Mouse (Mus musculus) thymus, postnatal 0 days (tissue): ENCODE data around the gene Fam13a. TPM values are rescaled to one million over a fixed set of nuclear protein-coding genes. Genes with fewer than 3 reads are reported as not detected.

ENCODE experiments used
- DNase-seq: peaks from one replicate; pipeline ENCODE4 v3.0.0-alpha.2; 2015; ENCODE audit warnings: low spot score
- polyA plus RNA-seq: library from polyadenylated mRNA; unstranded; fragments of >200 nt; fragmentation: Nextera tagmentation; extraction: Ambion mirVana; gene quantifications from 2 replicates; pipeline ENCODE4 v1.2.1, GENCODE M21; 2015

Fam13a gene
- 3.9 and 4.7 TPM in 2 replicates for polyA plus RNA-seq

GRCm38 (mm10) chr6:59024164-59024724 lies at the start of gene Fam13a:
Fam13a (minus strand) TSS chr6:59024549.
- peak; percentile 39 for DNase-seq

GRCm38 (mm10) chr6:59072096-59073060 lies 48.0 kb upstream of the Fam13a start:
- no peak for DNase-seq

GRCm38 (mm10) chr6:59071691-59072090 lies 47.3 kb upstream of the Fam13a start:
- DNase-seq, result no peak

GRCm38 (mm10) chr6:59068187-59068586 lies 43.8 kb upstream of the Fam13a start:
- no peak for DNase-seq

GRCm38 (mm10) chr6:59064440-59064839 lies 40.1 kb upstream of the Fam13a start:
- DNase-seq, result no peak

- DNase-seq, result no peak
Observed at GRCm38 (mm10) chr6:59053232-59053631, 28.9 kb upstream of the Fam13a start.

GRCm38 (mm10) chr6:59039719-59040118 lies 15.4 kb upstream of the Fam13a start:
- DNase-seq, result no peak

GRCm38 (mm10) chr6:59032748-59033147 lies 8.4 kb upstream of the Fam13a start:
- DNase-seq, result no peak

GRCm38 (mm10) chr6:59031539-59031938 lies 7.2 kb upstream of the Fam13a start:
- no peak for DNase-seq

GRCm38 (mm10) chr6:59030667-59031066 lies 6.3 kb upstream of the Fam13a start:
- no peak for DNase-seq

GRCm38 (mm10) chr6:59030037-59030436 lies 5.7 kb upstream of the Fam13a start:
- no peak for DNase-seq

GRCm38 (mm10) chr6:59028871-59029270 lies 4.5 kb upstream of the Fam13a start:
- no peak for DNase-seq

- no peak for DNase-seq
Observed at GRCm38 (mm10) chr6:59024806-59025205, 457 bp upstream of the Fam13a start.

- no peak for DNase-seq
Observed at GRCm38 (mm10) chr6:59023455-59024163, 740 bp downstream of the Fam13a start.

GRCm38 (mm10) chr6:59022621-59023020 lies 1.7 kb downstream of the Fam13a start:
- no peak for DNase-seq

- peak; percentile 30 for DNase-seq
Observed at GRCm38 (mm10) chr6:59020346-59020745, 4.0 kb downstream of the Fam13a start.

GRCm38 (mm10) chr6:59019847-59020246 lies 4.5 kb downstream of the Fam13a start:
- no peak for DNase-seq

- no peak for DNase-seq
Observed at GRCm38 (mm10) chr6:59016336-59016832, 8.0 kb downstream of the Fam13a start.

- DNase-seq, result no peak
Observed at GRCm38 (mm10) chr6:59014760-59015159, 9.6 kb downstream of the Fam13a start.

GRCm38 (mm10) chr6:59014088-59014759 lies 10.1 kb downstream of the Fam13a start:
- no peak for DNase-seq

- DNase-seq, result no peak
Observed at GRCm38 (mm10) chr6:59010792-59011191, 13.6 kb downstream of the Fam13a start.
